Mouse (Mus musculus) embryonic facial prominence, embryonic 11.5 days (tissue): ENCODE measurements around the gene Pfn4. TPM values are rescaled to one million over a fixed set of nuclear protein-coding genes. Genes with fewer than 3 reads are reported as not detected.
A peak's percentile ranks its signal among the peaks of the same experiment; 100 is the strongest.

Experiments used
- ATAC-seq: fragments of 200-750 bp; cut with Nextera tagmentation; replicated peaks from 2 replicates; pipeline ENCODE4 v1.8.0; 2017; ENCODE audit warnings: low read depth; ENCODE audit not compliant: insufficient number of reproducible peaks, low FRiP score, low TSS enrichment
- DNase-seq: peaks from one replicate; pipeline ENCODE4 v3.0.0-alpha.2; 2015; ENCODE audit warnings: low spot score
- H3K27ac ChIP-seq: fragments of 300-500 bp; sonication (generic); replicated peaks from 2 replicates; pipeline ENCODE4 v1.5.1; 2014; ENCODE audit warnings: mild to moderate bottlenecking, low read depth, low read length, control low read depth
- H3K27me3 ChIP-seq: fragments of 300-500 bp; sonication (generic); 2 replicates; pipeline ENCODE4 v1.6.1; 2014; ENCODE audit warnings: mild to moderate bottlenecking, low read length, moderate library complexity, mixed read lengths; ENCODE audit not compliant: control insufficient read depth, insufficient read depth
- H3K36me3 ChIP-seq: fragments of 300-500 bp; sonication (generic); replicated peaks from 2 replicates; pipeline ENCODE4 v1.6.1; 2014; ENCODE audit warnings: low read depth, mild to moderate bottlenecking, low read length, moderate library complexity, mixed read lengths; ENCODE audit not compliant: control insufficient read depth, insufficient read depth
- H3K4me1 ChIP-seq: fragments of 300-500 bp; sonication (generic); 2 replicates; pipeline ENCODE4 v1.6.1; 2014; ENCODE audit warnings: low read length, mixed read lengths; ENCODE audit not compliant: control insufficient read depth, insufficient read depth
- H3K4me2 ChIP-seq: fragments of 300-500 bp; sonication (generic); 2 replicates; pipeline ENCODE4 v1.6.1; 2014; ENCODE audit warnings: low read depth, mild to moderate bottlenecking, control low read depth, low read length, moderate library complexity
- H3K4me3 ChIP-seq: fragments of 300-500 bp; sonication (generic); 2 replicates; pipeline ENCODE4 v1.5.1; 2014; ENCODE audit warnings: low read depth, low read length, control low read depth
- H3K9ac ChIP-seq: fragments of 300-500 bp; sonication (generic); replicated peaks from 2 replicates; pipeline ENCODE4 v1.6.1; 2014; ENCODE audit warnings: mild to moderate bottlenecking, control low read depth, low read length
- H3K9me3 ChIP-seq: fragments of 300-500 bp; sonication (generic); replicated peaks from 2 replicates; pipeline ENCODE4 v1.6.1; 2016; ENCODE audit warnings: mild to moderate bottlenecking, low read length, inconsistent platforms, mixed read lengths; ENCODE audit not compliant: control insufficient read depth
- WGBS: fragments of 180-500 bp; shearing (Covaris S2); extraction: QIAGEN DNeasy Blood & Tissue Kit; methylation state at CpG from one replicate; pipeline ENCODE4 v1.1.7; 2014; 5-methylcytosine and 5-hydroxymethylcytosine counted together
- polyA plus RNA-seq: library from polyadenylated mRNA; unstranded; fragments of >200 nt; fragmentation: Nextera tagmentation; extraction: Ambion mirVana; gene quantifications from 2 replicates; pipeline ENCODE4 v1.2.1, GENCODE M21; 2014

Gene Pfn4
- polyA plus RNA-seq = 4.1 and 4.9 TPM in 2 replicates

DNA sequence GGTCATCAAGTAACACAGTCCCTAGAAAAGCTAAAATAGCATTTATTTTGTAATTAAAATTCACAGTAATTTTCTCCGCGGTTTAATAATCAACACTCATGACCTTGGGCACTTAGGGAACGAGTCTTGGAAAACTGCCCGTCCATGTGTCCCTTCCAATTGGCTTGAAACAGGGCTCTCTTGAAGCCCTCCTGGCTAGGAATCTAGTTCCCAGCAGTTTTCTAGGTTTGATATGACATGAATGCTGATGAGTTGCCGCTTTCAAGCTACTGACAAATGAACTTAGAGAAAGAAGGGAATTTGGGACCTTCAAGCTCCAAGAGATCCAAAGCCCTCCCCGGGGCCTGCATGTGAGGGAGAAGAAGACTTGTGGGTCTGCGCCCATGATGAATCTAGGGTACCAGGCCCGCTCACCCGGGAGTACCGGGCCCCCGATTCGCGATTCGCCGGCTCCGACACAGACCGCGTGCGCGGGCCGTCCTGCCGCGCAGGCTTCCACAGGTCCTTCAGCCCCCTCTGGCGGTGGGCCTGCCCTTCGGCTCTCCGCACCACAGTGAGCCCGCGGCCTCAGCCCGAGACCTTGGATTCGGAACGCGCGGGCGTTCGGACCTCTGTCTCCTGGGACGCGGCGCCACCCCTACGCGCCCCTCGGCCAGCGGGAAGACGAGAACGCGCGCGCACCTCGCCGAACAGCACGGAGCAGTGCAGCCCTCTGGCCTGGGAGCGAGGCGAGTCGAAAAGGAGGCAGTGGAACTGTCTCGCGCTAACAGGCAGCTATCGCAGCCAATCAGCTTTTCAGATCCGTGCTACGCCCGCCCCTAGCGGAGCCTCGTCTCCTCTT is at the start of gene Pfn4, which contains the start of gene Fam228b:
Pfn4 (plus strand) TSS at position 531 of the 841 bp plus-strand sequence.
Fam228b (minus strand) TSS at position 776 of the 841 bp plus-strand sequence.
- Histone ChIP-seq H3K36me3 (no peaks in the 10 kb centered on the region), H3K4me2 (peak within 1 kb of the TSS; percentile 50), H3K9me3 (no peaks in the 10 kb centered on the region)

DNA sequence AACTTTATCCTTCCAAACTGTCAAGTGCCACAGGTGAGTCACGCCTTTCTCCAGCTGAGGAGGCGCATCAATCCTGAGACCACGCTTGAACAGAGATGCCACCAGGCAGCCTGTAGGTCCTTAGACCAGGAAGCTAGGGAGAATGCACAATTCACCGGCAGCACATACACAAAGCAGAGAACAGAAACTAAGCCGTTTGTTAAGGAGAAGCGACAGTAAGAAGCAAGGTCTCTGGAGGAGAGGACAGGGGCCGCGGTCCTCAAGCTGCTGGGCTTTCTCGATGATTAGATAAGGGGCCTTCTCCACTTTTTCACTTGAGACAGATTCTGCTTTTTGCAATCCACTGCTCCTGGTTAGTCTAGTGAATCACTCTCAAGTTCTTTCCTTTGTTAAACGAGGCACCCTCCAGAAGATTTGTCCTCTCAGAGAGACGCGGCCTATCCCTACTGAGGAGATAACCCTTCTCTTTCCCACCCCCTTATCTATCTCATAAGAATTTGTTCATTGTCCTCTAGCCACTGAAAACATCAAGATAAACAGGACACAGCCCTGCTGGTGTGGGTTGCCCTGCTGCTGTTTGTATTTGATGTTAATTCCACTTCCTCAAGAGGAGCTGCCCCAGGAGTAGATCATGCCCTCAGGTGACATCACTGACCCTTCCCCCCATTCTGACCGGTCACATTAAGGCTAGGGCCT is 49.6 kb upstream of the Pfn4 start:
- no peak overlapping the region for H3K27ac ChIP-seq
- no peaks in the 10 kb centered on the region for H3K36me3 ChIP-seq
- no peak for ATAC-seq
- no peaks in the 10 kb centered on the region for H3K27me3 ChIP-seq
- no peaks in the 10 kb centered on the region for H3K9me3 ChIP-seq
- no peak overlapping the region for H3K4me2 ChIP-seq
- whole genome bisulfite sequencing = 74% methylated on average over 13 of the region's 13 CpGs
- no peak overlapping the region for H3K4me3 ChIP-seq
- no peak for DNase-seq
- H3K4me1 ChIP-seq = no peaks in the 10 kb centered on the region
- H3K9ac ChIP-seq = no peak overlapping the region

More for the DNA sequence above, at the start of gene Pfn4, which contains the start of gene Fam228b:
- H3K27me3 ChIP-seq = no peaks in the 10 kb centered on the region
- ATAC-seq = peak; percentile 99
- peak; percentile 97 for DNase-seq
- peak within 1 kb of the TSS; percentile 65 for H3K9ac ChIP-seq
- no peaks in the 10 kb centered on the region for H3K4me1 ChIP-seq
- 3% methylated on average over 61 of the region's 61 CpGs for WGBS
- peak within 1 kb of the TSS; percentile 41 for H3K4me3 ChIP-seq
- no peak within 1 kb of the TSS; the same call in 1 of the 2 replicates for H3K27ac ChIP-seq

DNA sequence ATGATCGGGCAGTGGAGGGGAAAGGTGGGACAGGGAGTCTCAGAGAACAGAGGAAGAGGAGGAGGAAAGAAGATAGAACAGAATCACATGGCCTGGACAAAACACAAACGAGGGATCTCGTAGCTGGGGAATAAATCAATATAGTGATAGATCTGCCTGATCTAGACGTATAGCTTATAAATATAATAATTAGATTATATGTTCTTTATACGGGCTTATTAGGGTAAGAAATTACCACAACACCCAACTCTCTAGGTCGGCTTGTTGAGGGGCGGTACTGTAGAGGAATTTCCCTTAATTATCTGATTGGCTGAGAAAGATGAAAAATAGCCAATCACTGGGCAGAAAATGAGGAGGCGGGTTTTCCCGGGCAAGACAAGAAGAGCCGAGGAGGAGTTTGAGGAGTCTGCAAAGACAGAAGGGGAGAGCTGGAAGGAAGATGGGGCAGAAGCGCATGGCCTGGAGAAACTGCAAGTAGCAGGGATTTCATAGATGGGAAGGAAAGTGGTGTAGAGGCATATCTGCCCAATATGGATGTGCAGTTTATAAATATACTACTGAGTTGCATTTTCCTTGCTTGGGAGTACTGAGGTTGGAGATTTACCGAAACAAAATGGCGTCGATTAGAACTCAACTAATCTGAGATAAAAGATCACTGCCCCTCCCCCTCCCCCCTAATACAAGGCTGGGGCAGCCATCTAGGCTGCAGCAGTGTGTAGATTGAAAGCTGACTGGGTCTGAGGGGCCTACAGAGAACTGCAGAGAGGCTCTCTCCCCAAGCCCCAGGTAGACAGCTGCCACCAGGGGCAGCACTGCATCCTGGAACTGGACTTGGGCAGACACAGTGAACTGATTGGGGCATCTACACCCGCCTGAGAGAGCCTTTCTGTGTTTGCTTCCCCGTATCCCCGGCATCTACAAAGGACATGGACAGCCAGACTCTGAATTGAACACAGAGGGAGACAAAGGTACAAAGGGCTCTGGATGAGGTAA is 48.8 kb upstream of the Pfn4 start:
- Histone ChIP-seq H3K4me1 (no peaks in the 10 kb centered on the region), H3K27ac (no peak overlapping the region), H3K4me3 (no peak overlapping the region), H3K4me2 (no peak overlapping the region), H3K9me3 (no peaks in the 10 kb centered on the region), H3K27me3 (no peaks in the 10 kb centered on the region), H3K36me3 (no peaks in the 10 kb centered on the region), H3K9ac (no peak overlapping the region)
- peak; percentile 11 for DNase-seq
- ATAC-seq = no peak
- WGBS = 68% methylated on average over 17 of the region's 17 CpGs

DNA sequence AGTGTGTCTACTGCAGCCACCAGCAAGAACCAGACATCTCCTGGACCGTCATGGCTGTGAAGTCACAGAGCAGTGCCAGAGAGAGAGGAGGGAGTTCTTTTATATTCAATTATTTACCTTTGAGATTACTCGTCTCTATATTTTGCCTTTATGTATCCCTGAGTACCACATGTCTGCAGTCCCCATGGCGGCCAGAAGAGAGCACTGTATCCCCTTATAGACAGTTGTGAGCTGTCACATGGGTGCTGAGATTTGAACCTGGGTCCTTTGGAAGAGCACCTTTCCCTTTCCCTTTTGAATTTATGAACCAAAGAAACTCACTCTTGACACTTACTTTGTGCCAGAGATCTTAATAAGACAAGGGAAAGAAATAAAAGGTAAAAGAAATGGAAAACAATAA is 39.7 kb upstream of the Pfn4 start:
- Histone ChIP-seq H3K4me2 (no peak overlapping the region), H3K9me3 (no peaks in the 10 kb centered on the region), H3K4me3 (no peak overlapping the region), H3K9ac (no peak overlapping the region), H3K36me3 (no peaks in the 10 kb centered on the region), H3K27me3 (no peaks in the 10 kb centered on the region), H3K27ac (no peak overlapping the region), H3K4me1 (no peaks in the 10 kb centered on the region)
- DNase-seq = no peak
- ATAC-seq = no peak
- 91% methylated on average over 3 of the region's 3 CpGs for WGBS

DNA sequence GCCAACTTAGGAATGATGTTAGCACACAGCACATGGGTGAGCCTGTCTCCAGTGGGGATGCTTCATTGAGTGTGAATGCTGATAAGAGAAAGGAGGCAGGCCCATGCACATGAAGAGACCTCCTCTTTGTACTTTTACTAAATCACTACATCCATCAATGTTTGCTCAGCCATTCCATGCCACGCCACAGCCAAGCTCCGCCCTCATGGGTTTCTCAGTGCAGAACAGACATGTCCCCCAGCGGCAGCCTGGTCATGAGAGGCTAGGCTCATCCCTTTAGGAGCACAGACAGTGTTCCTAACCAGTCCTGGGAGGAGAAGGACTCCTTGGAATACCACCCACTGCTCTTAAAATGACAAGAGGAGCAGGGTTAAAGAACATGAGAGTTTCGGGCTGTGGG is 37.2 kb upstream of the Pfn4 start:
- no peaks in the 10 kb centered on the region for H3K36me3 ChIP-seq
- no peak for DNase-seq
- 75% methylated on average over 4 of the region's 4 CpGs for WGBS
- no peak overlapping the region for H3K4me3 ChIP-seq
- no peak for ATAC-seq
- no peaks in the 10 kb centered on the region for H3K27me3 ChIP-seq
- H3K4me2 ChIP-seq = no peak overlapping the region
- H3K9ac ChIP-seq = no peak overlapping the region
- H3K4me1 ChIP-seq = no peaks in the 10 kb centered on the region
- H3K9me3 ChIP-seq = no peaks in the 10 kb centered on the region
- H3K27ac ChIP-seq = no peak overlapping the region

DNA sequence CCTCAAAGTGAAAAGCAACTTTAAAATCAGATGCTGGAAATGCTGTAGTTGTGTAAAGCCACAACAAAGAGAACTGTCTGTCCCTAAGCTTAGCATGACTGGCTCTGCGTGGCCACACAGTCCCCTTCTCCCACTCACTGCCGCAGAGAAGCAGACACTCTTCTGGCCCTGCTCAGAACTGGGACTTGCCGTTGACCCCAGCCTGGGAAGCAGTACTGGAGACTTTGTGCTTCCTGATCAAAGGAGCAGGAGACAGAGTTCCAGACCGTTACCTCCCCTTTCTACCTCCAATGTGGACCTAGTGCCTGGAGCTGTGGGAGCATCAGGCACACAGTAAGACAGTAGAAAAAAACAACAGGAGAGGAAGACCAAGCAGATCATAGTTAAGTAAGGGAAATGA is 36.5 kb upstream of the Pfn4 start:
- Histone ChIP-seq H3K36me3 (no peaks in the 10 kb centered on the region), H3K27ac (no peak overlapping the region), H3K27me3 (no peaks in the 10 kb centered on the region), H3K9ac (no peak overlapping the region), H3K4me2 (no peak overlapping the region), H3K4me3 (no peak overlapping the region), H3K9me3 (no peaks in the 10 kb centered on the region), H3K4me1 (no peaks in the 10 kb centered on the region)
- no peak for DNase-seq
- ATAC-seq = no peak
- 67% methylated on average over 4 of the region's 4 CpGs for WGBS

DNA sequence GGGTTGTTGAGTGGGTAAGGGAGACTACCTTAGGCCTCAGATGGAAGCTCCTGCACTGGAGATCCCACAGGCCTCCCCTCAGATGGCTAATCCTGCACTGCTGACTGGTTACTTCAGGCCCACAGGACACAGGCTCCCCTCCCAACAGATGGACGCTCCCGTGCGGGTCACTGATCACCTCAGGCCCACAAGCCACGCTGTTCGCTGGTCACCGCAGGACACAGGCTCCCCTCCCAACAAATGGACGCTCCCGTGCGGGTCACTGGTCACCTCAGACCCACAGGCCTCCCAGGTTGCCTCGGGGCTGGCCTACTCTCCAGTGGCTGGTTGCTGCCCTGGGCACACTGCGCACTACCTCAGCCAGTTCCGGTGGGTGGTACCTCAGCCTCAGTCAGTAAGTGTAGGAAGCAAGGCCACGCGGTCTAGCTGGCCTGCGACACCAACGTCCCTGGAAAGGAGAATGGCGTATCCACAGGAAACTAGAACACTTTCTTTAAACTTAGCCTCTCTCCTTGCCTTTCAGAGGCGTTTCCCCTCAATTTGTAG is 30.7 kb upstream of the Pfn4 start, which contains the start of gene Fam228a:
Fam228a (minus strand) TSS at position 400 of the 546 bp plus-strand sequence.
- Histone ChIP-seq H3K36me3 (no peaks in the 10 kb centered on the region), H3K9ac (no peak within 1 kb of the TSS), H3K4me1 (no peaks in the 10 kb centered on the region), H3K27me3 (no peaks in the 10 kb centered on the region), H3K4me2 (no peak within 1 kb of the TSS), H3K9me3 (no peaks in the 10 kb centered on the region), H3K27ac (no peak within 1 kb of the TSS), H3K4me3 (no peak within 1 kb of the TSS)
- ATAC-seq (0 out of 2 replicates have a peak, but pooled peaks have one; percentile 23), DNase-seq (no peak)
- 85% methylated on average over 18 of the region's 18 CpGs for WGBS
